Mouse (Mus musculus) right cerebral cortex, adult 18-20 months (tissue): Measurements from ENCODE around the gene Elavl2.
"Not testable (repeated sequence)": the region's sequence is repeated elsewhere in the genome, so short reads cannot be mapped to it uniquely, and the experiment has no call there.

Source experiments
- DNase-seq: peaks from one replicate; pipeline ENCODE4 v3.0.0; 2022; ENCODE audit warnings: mixed read lengths

Gene Elavl2

GRCm38 (mm10) chr4:91310801-91311200, 89.8 kb downstream of the Elavl2 start:
- no peak for DNase-seq

- no peak for DNase-seq
These were observed 102.9 kb downstream of the Elavl2 start for GRCm38 (mm10) chr4:91297706-91298105.

GRCm38 (mm10) chr4:91295317-91295716, 105.3 kb downstream of the Elavl2 start:
- no peak for DNase-seq

- DNase-seq: no peak
These were observed 109.1 kb downstream of the Elavl2 start for GRCm38 (mm10) chr4:91291526-91291925.

DNA sequence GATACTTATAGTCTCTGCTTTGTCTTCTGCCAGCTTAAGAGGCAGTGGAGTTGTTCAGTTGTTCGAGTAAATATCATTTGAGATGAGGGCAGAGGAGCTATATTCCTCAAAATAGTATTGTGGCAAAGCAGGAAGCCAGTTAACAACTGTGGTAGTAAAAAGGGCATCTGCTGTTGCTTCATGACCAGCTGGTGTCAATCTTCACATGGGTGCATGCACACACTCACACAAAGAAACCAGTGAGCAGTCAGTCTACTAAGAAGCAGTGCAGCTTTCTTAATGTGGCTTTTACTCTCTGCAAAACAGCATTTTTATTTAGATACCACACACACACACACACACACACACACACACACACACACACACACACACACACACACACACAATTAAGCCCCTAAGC, 110.2 kb downstream of the Elavl2 start:
- no peak for DNase-seq

DNA sequence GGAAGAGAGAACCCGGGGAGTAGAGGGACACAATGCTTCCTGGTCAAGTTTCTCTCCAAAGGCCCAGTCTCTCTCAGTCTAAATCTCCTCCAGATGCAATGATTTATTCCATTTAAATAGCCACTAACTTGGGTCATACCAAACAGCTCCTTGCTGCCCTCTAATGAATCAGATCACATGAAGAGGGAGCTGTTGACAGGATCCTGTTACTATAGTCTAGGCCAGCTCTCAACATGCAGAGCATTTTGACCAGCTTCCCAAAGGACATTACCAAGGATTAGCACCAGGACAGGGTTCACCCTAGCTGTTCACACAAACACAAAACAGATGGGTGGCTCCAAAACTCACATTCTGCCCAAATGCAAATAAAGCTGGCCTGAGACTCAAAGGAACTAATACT, 111.4 kb downstream of the Elavl2 start:
- no peak for DNase-seq

DNA sequence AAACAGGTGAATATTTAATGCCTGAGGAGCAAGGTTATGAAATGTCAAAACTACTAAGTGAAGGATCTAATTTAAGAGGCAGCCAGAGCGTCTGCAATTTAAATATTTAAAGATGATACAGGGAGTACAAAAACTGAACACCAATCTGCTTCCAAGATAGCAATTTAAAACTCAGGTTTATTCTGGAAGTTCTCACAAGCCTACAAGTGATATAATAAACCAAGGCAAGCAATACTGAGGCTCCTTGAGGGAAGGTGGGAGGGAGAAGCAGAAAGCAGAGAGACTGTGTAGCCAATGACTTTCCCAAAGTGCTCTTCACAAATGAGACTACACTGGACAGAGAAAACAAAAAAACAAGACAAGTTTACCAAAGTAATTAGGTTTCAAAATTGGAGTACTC, 132.2 kb downstream of the Elavl2 start:
- no peak for DNase-seq

DNA sequence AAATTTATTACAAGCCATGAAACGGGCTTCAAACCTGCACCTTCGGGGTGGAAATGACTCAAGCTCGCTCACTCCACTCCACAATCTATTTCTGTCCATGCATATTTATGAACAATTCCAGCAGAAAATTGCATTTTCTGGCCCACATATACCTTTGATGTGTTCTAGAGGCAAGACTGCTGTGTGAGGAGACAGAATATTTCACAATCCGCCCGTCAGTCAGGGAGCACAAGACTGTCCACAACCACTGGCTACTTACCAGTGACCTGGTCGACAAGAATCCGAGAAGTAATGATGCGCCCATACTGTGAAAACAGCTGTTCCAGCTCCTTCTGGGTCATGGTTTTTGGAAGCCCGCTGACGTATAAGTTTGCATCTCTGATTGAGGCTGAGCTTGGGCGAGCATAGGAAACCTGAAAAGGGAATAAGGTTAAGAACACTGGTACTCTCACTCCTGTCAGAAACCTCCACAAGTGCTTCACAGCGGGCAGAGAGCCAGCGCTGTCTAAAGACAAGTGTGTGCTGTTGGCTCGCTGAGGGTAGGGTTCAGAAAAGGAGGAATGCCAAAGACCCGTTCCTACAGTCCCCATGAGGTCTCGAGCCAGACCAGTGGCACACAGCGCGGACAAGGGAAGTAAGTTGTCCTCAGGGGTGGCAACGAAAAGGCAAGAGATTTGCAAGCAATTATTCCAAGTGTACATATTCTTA, 136.7 kb downstream of the Elavl2 start:
- no peak for DNase-seq

DNA sequence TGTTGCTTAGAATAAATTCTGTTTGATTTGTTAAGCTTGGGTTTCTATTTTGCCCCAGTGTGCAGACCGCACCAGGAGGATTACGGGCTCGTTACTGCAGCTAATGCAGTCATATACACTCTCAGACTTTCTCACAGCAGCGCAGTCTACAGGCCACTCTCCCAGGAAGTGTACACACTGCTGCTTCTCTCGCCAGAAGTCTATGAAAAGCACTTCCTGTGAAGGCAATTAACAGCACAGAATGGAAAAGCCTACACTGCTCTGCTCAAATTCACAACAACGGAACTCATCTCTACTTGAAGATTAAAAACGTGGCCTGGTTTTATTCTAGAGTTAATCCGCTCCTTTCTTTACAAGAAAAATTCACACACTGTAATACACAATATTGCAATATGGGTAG, 137.7 kb downstream of the Elavl2 start:
- DNase-seq: no peak

- no peak for DNase-seq
These were observed 140.0 kb downstream of the Elavl2 start for GRCm38 (mm10) chr4:91260622-91261021.

DNA sequence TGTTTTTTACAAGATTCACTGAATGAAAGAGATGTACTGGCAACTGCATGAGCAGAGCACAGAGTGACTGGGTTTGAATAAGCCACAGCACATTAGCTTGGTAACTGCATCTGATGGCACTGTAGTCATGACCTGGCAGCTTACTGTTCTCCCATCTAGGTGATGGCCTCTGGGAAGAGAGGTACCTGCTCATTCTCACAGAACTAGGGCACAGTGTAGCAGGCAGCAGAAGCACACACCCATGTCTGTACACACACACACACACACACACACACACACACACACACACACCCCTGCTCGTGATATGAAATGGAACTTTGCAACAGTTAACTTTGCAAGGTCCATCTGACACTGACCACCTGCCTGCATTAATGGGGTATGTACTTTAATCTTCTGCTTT, 151.9 kb downstream of the Elavl2 start:
- no peak for DNase-seq

GRCm38 (mm10) chr4:91245136-91245535, 155.4 kb downstream of the Elavl2 start:
- not testable (repeated sequence) for DNase-seq

DNA sequence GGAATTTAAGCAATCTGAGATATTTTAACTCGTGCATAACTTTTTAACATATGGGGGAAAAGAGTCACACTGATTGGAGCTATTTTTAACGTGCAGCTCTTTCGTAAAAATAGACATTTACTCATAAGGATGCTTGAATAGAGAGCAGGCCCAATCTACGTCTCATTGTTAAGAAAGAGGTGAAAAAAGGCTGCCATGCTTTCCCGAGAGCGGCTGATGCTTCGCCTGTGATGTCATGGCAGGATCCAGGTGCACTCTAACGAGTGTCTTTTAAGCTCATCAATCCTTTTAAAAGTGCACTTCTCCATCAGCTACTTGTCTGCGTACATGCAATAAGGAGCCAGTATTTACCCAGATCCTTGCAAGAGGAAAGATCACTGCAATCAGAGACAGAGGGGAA, 156.0 kb downstream of the Elavl2 start:
- DNase-seq: no peak

GRCm38 (mm10) chr4:91243896-91244295, 156.7 kb downstream of the Elavl2 start:
- DNase-seq: no peak

GRCm38 (mm10) chr4:91238739-91239485, 161.7 kb downstream of the Elavl2 start:
- no peak for DNase-seq

DNA sequence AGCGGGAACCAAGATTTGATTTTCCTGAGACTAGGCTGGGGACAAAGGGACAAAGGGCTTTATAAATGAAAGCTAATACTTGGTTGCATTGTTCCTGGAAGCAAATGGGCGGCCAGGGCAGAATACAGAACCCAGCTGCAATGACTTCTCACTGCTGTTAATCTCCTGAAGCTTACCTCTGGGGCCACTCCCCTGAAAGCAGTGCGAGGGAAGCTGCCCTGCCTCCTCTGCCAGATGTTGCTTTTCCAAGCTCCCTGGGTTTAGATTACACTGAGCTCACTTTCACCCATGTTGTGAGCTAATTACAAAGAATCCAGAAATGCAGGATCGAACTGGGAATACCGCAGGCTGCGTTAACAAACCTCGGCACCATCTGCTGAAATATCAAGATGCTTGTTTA, 163.6 kb downstream of the Elavl2 start:
- no peak for DNase-seq

GRCm38 (mm10) chr4:91234941-91235340, 165.6 kb downstream of the Elavl2 start:
- DNase-seq: peak; percentile 35

DNA sequence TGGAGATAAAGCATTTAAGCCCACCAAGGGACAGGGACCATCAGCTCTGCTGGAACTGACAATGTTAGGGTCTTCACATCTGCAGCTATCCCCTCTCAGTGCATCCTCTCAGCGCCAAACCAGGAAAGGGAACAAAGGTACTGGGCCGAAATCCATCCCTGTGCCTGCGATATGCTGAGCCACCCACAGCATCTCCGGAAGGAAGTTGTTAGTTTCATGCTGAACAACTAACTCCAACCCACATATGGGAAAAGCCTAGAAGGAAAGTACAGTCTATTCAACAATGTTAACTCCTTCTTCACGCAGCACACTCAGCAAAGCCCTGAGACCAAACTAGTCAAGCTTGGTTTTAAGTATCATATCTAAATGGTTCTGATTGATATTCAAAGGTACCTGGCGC, 167.0 kb downstream of the Elavl2 start:
- peak; percentile 28 for DNase-seq

- DNase-seq: no peak
These were observed 170.1 kb downstream of the Elavl2 start for GRCm38 (mm10) chr4:91230439-91230863.

- DNase-seq: no peak
These were observed 172.2 kb downstream of the Elavl2 start for GRCm38 (mm10) chr4:91228341-91228740.

- no peak for DNase-seq
These were observed 176.8 kb downstream of the Elavl2 start for GRCm38 (mm10) chr4:91223811-91224210.

DNA sequence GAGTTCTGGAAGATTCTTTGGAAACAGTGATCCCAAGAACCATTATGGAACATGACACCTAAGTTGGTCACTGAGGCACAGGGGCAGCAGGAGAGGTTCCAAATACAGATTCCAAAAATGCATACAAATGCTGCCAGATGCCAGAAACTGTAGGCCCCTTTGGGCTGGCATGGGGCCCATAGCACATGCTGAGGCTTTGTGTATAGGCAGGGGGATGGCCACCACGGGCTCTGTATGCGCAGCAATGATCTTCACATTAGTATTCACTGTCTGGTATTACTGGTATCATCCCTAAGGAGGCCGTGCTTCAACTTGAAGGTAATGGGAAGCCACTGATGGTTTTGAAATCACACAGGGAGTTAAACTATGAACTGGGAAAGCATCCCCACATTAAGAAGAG, 181.3 kb downstream of the Elavl2 start:
- DNase-seq: no peak

- DNase-seq: no peak
These were observed 186.7 kb downstream of the Elavl2 start for GRCm38 (mm10) chr4:91213917-91214316.
